Mouse (Mus musculus) thymus, adult 2 months (tissue): Measurements from ENCODE around the gene Zc3h15.

Source experiments
- CTCF ChIP-seq: fragments of 200-500 bp; IDR thresholded peaks from 2 replicates; pipeline ENCODE4 v1.5.1; 2012; ENCODE audit warnings: mild to moderate bottlenecking, control low read depth, low read length, moderate library complexity, borderline replicate concordance; ENCODE audit not compliant: control insufficient read depth, poor library complexity, insufficient read depth; ENCODE audit errors: extremely low read depth
- POLR2A ChIP-seq: fragments of 200-500 bp; IDR thresholded peaks from 2 replicates; pipeline ENCODE4 v1.6.1; 2012; ENCODE audit warnings: mild to moderate bottlenecking, low read length, control low read depth, moderate library complexity; ENCODE audit not compliant: control insufficient read depth, poor library complexity, insufficient read depth; ENCODE audit errors: extremely low read depth

GRCm38 (mm10) chr2:83624045-83624444, 20.2 kb upstream of the Zc3h15 start:
- no peak for TF ChIP-seq POLR2A
- TF ChIP-seq CTCF = no peak
